Mouse (Mus musculus): ENCODE results near the gene Kpna1. TPM values are rescaled to one million over a fixed set of nuclear protein-coding genes. Genes with fewer than 3 reads are reported as not detected.
"Not testable (repeated sequence)": the region's sequence is repeated elsewhere in the genome, so short reads cannot be mapped to it uniquely, and the experiment has no call there.

Kpna1 gene
- total RNA-seq, 2 experiments from 2014 or later, result 176 to 180 TPM

- intact Hi-C loops (cut with DNase I), result no loop called here
- DNase-seq, result no peak
- H3K4me3 ChIP-seq, result no peak overlapping the region
- no peak overlapping the region for H3K27ac ChIP-seq
- TF ChIP-seq CTCF (IDR thresholded peaks at IDR 0.05), result no peak
Measured at GRCm38 (mm10) chr16:35966411-35967115, 12.0 kb upstream of the Kpna1 start.

- intact Hi-C loops (cut with DNase I), result no loop called here
- H3K4me3 ChIP-seq, result no peak overlapping the region
- no peak overlapping the region for H3K27ac ChIP-seq
- peak; percentile 18; the same call in 1 of the 2 replicates for TF ChIP-seq CTCF (IDR thresholded peaks at IDR 0.05)
- DNase-seq, result no peak
Measured at GRCm38 (mm10) chr16:35967319-35967718, 11.2 kb upstream of the Kpna1 start.

GRCm38 (mm10) chr16:35968149-35968548, 10.4 kb upstream of the Kpna1 start:
- DNase-seq, result no peak
- H3K4me3 ChIP-seq, result no peak overlapping the region
- H3K27ac ChIP-seq, result peak overlapping the region; percentile 40
- intact Hi-C loops (cut with DNase I), result no loop called here
- TF ChIP-seq CTCF (IDR thresholded peaks at IDR 0.05), result no peak

- DNase-seq, result no peak
Measured at GRCm38 (mm10) chr16:35974021-35974420, 4.5 kb upstream of the Kpna1 start.

GRCm38 (mm10) chr16:35981363-35981821, 2.8 kb downstream of the Kpna1 start:
- Histone ChIP-seq H3K4me3 (no peak overlapping the region), H3K27ac (no peak overlapping the region)
- no peak for TF ChIP-seq CTCF (IDR thresholded peaks at IDR 0.05)
- intact Hi-C loops (cut with DNase I), result no loop called here
- peak; percentile 99 for DNase-seq

More at GRCm38 (mm10) chr16:35974021-35974420, 4.5 kb upstream of the Kpna1 start:
- no peak overlapping the region for H3K27ac ChIP-seq
- intact Hi-C loops (cut with DNase I), result no loop called here
- no peak overlapping the region for H3K4me3 ChIP-seq
- TF ChIP-seq CTCF (IDR thresholded peaks at IDR 0.05), result no peak

DNA sequence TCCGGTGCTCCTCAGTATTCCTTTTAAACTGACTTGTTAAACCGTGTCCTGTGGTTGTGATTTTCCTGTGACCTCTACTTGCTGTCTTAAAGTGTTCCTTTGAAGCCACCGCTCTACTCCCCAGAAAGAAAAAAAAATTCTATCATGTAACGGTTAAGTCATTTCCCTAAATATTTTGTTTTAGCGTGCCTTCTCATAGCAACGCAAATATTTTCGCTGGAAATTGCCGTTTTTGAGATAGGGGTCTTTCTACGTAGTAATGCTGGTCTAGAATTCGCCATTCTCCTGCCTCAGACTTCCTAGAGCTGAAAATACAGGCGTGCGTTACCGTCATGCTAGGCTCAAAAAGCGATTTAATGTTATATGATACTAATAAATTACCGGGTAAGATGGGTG, 4.0 kb downstream of the Kpna1 start:
- intact Hi-C loops (cut with DNase I), result loop anchor here (2.0 kb wide), 1 partner anchor 88 kb away; the partner anchor contains the start of genes Ccdc58 and Fam162a
- Histone ChIP-seq H3K4me3 (peak overlapping the region; percentile 90), H3K27ac (peak overlapping the region; percentile 99)
- TF ChIP-seq CTCF (IDR thresholded peaks at IDR 0.05), result no peak
- DNase-seq, result no peak

- peak overlapping the region; percentile 90 for H3K4me3 ChIP-seq
- TF ChIP-seq CTCF (IDR thresholded peaks at IDR 0.05), result no peak
- intact Hi-C loops (cut with DNase I), result loop anchor here (2.0 kb wide), 1 partner anchor 88 kb away; the partner anchor contains the start of genes Ccdc58 and Fam162a
Measured at GRCm38 (mm10) chr16:35982902-35983516, 4.5 kb downstream of the Kpna1 start.

DNA sequence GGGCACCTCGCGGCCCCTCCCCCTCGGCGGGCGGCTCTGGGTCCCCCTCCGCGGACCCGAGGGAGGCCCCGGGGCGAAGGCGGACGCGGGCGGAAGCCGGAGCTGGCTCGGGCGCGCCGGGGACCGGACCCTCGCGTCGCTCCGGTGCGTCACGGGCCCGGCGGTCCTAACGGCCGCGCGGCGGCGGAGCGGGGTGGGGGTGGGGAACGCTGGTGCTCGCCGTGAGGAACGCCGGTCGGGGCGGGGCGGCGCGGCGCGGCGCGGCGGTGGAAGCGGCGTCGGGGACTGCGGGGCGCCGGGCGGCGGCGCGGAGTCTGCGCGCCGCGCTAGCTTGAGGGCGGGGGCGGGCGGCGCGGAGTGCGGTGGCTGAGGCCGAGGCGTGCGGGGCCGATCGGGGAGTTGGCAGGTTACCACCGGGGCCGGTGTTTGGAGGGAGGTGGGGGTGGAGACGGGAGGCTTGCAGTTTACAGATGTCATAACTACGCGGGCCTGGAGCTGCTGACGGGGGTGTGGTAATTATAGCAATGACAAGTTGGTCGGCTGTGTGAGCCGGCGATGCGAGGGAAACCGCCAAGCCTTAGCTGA, 5.1 kb downstream of the Kpna1 start:
- H3K4me3 ChIP-seq, result peak overlapping the region; percentile 90

More at GRCm38 (mm10) chr16:35982902-35983516, 4.5 kb downstream of the Kpna1 start:
- peak overlapping the region; percentile 99 for H3K27ac ChIP-seq
- DNase-seq, result peak; percentile 96

GRCm38 (mm10) chr16:35984471-35984870, 5.9 kb downstream of the Kpna1 start:
- intact Hi-C loops (cut with DNase I), result no loop called here
- peak overlapping the region; percentile 99 for H3K27ac ChIP-seq
- H3K4me3 ChIP-seq, result peak overlapping the region; percentile 90
- no peak for DNase-seq
- TF ChIP-seq CTCF (IDR thresholded peaks at IDR 0.05), result no peak

More for the DNA sequence above, 5.1 kb downstream of the Kpna1 start:
- intact Hi-C loops (cut with DNase I), result loop anchor here (2.0 kb wide), 1 partner anchor 87 kb away; the partner anchor contains the start of genes Ccdc58 and Fam162a
- no peak for TF ChIP-seq CTCF (IDR thresholded peaks at IDR 0.05)
- DNase-seq, result peak; percentile 85
- H3K27ac ChIP-seq, result peak overlapping the region; percentile 99

GRCm38 (mm10) chr16:35987930-35988329, 9.4 kb downstream of the Kpna1 start:
- Histone ChIP-seq H3K4me3 (no peak overlapping the region), H3K27ac (peak overlapping the region; percentile 28; the same call in 1 of the 2 replicates)
- TF ChIP-seq CTCF (IDR thresholded peaks at IDR 0.05), result no peak
- intact Hi-C loops (cut with DNase I), result no loop called here
- DNase-seq, result no peak

DNA sequence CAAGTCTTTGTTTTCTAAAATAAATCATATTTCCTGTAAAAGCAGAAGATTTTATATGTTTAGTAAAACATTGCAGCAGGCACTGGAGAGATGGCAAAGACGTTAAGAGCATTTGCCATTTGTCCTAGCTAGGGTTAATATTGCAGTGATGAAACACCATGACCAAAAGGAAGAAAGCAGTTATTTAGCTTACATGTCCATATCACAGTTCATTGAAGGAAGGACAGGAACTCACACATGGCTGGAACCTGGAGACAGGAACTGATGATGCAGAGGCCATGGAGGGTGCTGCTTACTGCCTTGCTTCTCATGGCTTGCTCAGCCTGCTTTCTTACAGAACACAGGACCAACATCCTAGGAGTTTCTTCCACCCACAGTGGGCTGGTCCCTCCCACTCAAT, 13.8 kb downstream of the Kpna1 start:
- Histone ChIP-seq H3K4me3 (no peak overlapping the region), H3K27ac (no peak overlapping the region)
- no peak for TF ChIP-seq CTCF (IDR thresholded peaks at IDR 0.05)
- no peak for DNase-seq
- intact Hi-C loops (cut with DNase I), result no loop called here

- Histone ChIP-seq H3K27ac (no peak overlapping the region), H3K4me3 (no peak overlapping the region)
- TF ChIP-seq CTCF (IDR thresholded peaks at IDR 0.05), result no peak
- intact Hi-C loops (cut with DNase I), result no loop called here
- no peak for DNase-seq
Measured at GRCm38 (mm10) chr16:35993316-35993715, 14.8 kb downstream of the Kpna1 start.

DNA sequence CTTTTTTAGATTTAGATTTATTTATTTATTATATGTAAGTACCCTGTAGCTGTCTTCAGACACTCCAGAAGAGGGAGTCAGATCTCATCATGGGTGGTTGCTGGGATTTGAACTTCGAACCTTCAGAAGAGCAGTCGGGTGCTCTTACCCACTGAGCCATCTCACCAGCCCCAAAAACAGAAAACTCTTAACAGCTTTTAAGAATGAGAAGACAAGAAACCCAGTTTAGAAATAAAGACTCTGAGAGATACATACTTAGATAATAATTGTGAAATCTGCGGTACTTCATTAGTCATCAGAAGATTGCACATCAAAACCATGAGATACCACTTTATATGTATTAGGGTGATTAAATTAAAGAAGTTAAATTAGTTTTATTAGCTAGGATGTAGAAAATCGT, 20.3 kb downstream of the Kpna1 start:
- H3K4me3 ChIP-seq; H3K27ac ChIP-seq; intact Hi-C loops (cut with DNase I); DNase-seq: not testable (repeated sequence)

All from gastrocnemius, adult 2 months (tissue).